Mouse (Mus musculus) midbrain, embryonic 11.5 days (tissue): ENCODE results near the gene Tmem104. TPM values are rescaled to one million over a fixed set of nuclear protein-coding genes. Genes with fewer than 3 reads are reported as not detected.

Experiments
- ATAC-seq: fragments of 200-750 bp; cut with Nextera tagmentation; 2 replicates; pipeline ENCODE4 v1.8.0; 2017; ENCODE audit warnings: moderate TSS enrichment, moderate library complexity; ENCODE audit not compliant: low FRiP score
- DNase-seq: peaks from one replicate; pipeline ENCODE4 v3.0.0; 2015; ENCODE audit warnings: low spot score; ENCODE audit errors: missing footprints
- H3K27ac ChIP-seq: fragments of 300-500 bp; sonication (generic); 2 replicates; pipeline ENCODE4 v1.5.1; 2014; ENCODE audit warnings: low read depth, low read length
- H3K27me3 ChIP-seq: fragments of 300-500 bp; sonication (generic); 2 replicates; pipeline ENCODE4 v1.6.1; 2014; ENCODE audit warnings: mild to moderate bottlenecking, low read length, moderate library complexity, mixed read lengths; ENCODE audit not compliant: control insufficient read depth, insufficient read depth
- H3K36me3 ChIP-seq: fragments of 300-500 bp; sonication (generic); 2 replicates; pipeline ENCODE4 v1.6.1; 2014; ENCODE audit warnings: mild to moderate bottlenecking, low read length, moderate library complexity, mixed read lengths; ENCODE audit not compliant: control insufficient read depth, insufficient read depth
- H3K4me1 ChIP-seq: fragments of 300-500 bp; sonication (generic); 2 replicates; pipeline ENCODE4 v1.6.1; 2014; ENCODE audit warnings: low read length; ENCODE audit not compliant: control insufficient read depth, insufficient read depth
- H3K4me2 ChIP-seq: fragments of 300-500 bp; sonication (generic); 2 replicates; pipeline ENCODE4 v1.6.1; 2014; ENCODE audit warnings: mild to moderate bottlenecking, moderate library complexity
- H3K4me3 ChIP-seq: fragments of 300-500 bp; sonication (generic); 2 replicates; pipeline ENCODE4 v1.5.1; 2014; ENCODE audit warnings: low read depth, low read length
- H3K9ac ChIP-seq: fragments of 300-500 bp; sonication (generic); 2 replicates; pipeline ENCODE4 v1.6.1; 2014; ENCODE audit warnings: low read length
- H3K9me3 ChIP-seq: fragments of 300-500 bp; sonication (generic); 2 replicates; pipeline ENCODE4 v1.6.1; 2016; ENCODE audit warnings: low read length; ENCODE audit not compliant: control insufficient read depth
- WGBS: fragments of 180-500 bp; shearing (Covaris S2); extraction: QIAGEN DNeasy Blood & Tissue Kit; methylation state at CpG from one replicate; pipeline ENCODE4 v1.1.7; 2014; 5-methylcytosine and 5-hydroxymethylcytosine counted together
- polyA plus RNA-seq: library from polyadenylated mRNA; unstranded; fragments of >200 nt; fragmentation: Nextera tagmentation; extraction: Ambion mirVana; gene quantifications from 2 replicates; pipeline ENCODE4 v1.2.1, GENCODE M21; 2014

The Tmem104 gene
- polyA plus RNA-seq, 1 experiment from 2014 or later = 9.2 TPM

- H3K4me3 ChIP-seq = no peak overlapping the region
- no peak overlapping the region for H3K9ac ChIP-seq
- no peak for DNase-seq
- H3K4me2 ChIP-seq = no peak overlapping the region
- H3K4me1 ChIP-seq = peaks cover 16% of the 10 kb centered on the region
- H3K27me3 ChIP-seq = peaks cover 37% of the 10 kb centered on the region
- no peaks in the 10 kb centered on the region for H3K9me3 ChIP-seq
- 44% methylated on average over 3 of the region's 3 CpGs for WGBS
- no peak for ATAC-seq
- H3K36me3 ChIP-seq = no peaks in the 10 kb centered on the region
- no peak overlapping the region for H3K27ac ChIP-seq
Measured at GRCm38 (mm10) chr11:115251258-115251657, 64.0 kb downstream of the Tmem104 start.

GRCm38 (mm10) chr11:115257775-115258510, 70.7 kb downstream of the Tmem104 start:
- no peak for ATAC-seq
- Histone ChIP-seq H3K9me3 (no peaks in the 10 kb centered on the region), H3K9ac (no peak overlapping the region), H3K36me3 (no peaks in the 10 kb centered on the region), H3K4me2 (peak overlapping the region; percentile 25), H3K4me1 (peaks cover 6% of the 10 kb centered on the region), H3K4me3 (no peak overlapping the region), H3K27ac (no peak overlapping the region), H3K27me3 (peaks cover 45% of the 10 kb centered on the region)
- 17% methylated on average over 59 of the region's 59 CpGs for WGBS
- DNase-seq = no peak

- Histone ChIP-seq H3K9ac (no peak overlapping the region), H3K36me3 (no peaks in the 10 kb centered on the region), H3K4me1 (peaks cover 6% of the 10 kb centered on the region), H3K9me3 (no peaks in the 10 kb centered on the region), H3K27ac (no peak overlapping the region), H3K4me2 (no peak overlapping the region), H3K4me3 (no peak overlapping the region), H3K27me3 (peaks cover 52% of the 10 kb centered on the region)
- WGBS = 82% methylated on average over 4 of the region's 4 CpGs
- ATAC-seq = no peak
- DNase-seq = no peak
Measured at GRCm38 (mm10) chr11:115259134-115259533, 71.8 kb downstream of the Tmem104 start.

GRCm38 (mm10) chr11:115262954-115263353, 75.7 kb downstream of the Tmem104 start:
- no peak overlapping the region for H3K4me2 ChIP-seq
- WGBS = 84% methylated on average over 11 of the region's 11 CpGs
- no peaks in the 10 kb centered on the region for H3K36me3 ChIP-seq
- no peaks in the 10 kb centered on the region for H3K9me3 ChIP-seq
- peaks cover 78% of the 10 kb centered on the region for H3K27me3 ChIP-seq
- ATAC-seq (no peak), DNase-seq (no peak)
- no peak overlapping the region for H3K9ac ChIP-seq
- no peak overlapping the region for H3K4me3 ChIP-seq
- H3K27ac ChIP-seq = no peak overlapping the region
- peaks cover 12% of the 10 kb centered on the region for H3K4me1 ChIP-seq

- DNase-seq (no peak), ATAC-seq (no peak)
- Histone ChIP-seq H3K27ac (no peak overlapping the region), H3K9ac (no peak overlapping the region), H3K4me1 (peaks cover 9% of the 10 kb centered on the region), H3K4me2 (no peak overlapping the region), H3K4me3 (no peak overlapping the region), H3K9me3 (no peaks in the 10 kb centered on the region), H3K36me3 (no peaks in the 10 kb centered on the region), H3K27me3 (peaks cover 72% of the 10 kb centered on the region)
- 63% methylated on average over 7 of the region's 7 CpGs for WGBS
Measured at GRCm38 (mm10) chr11:115264136-115264861, 77.0 kb downstream of the Tmem104 start.

- peak; percentile 96 for DNase-seq
- peak; percentile 57; the same call in 1 of the 2 replicates for ATAC-seq
- Histone ChIP-seq H3K4me2 (peak overlapping the region; percentile 44), H3K9me3 (no peaks in the 10 kb centered on the region), H3K27ac (no peak overlapping the region), H3K4me1 (peaks cover 9% of the 10 kb centered on the region), H3K9ac (peak overlapping the region; percentile 7; the same call in 1 of the 2 replicates), H3K27me3 (peaks cover 65% of the 10 kb centered on the region), H3K36me3 (no peaks in the 10 kb centered on the region), H3K4me3 (peak overlapping the region; percentile 5; the same call in 1 of the 2 replicates)
- 6% methylated on average over 39 of the region's 39 CpGs for WGBS
Measured at GRCm38 (mm10) chr11:115264862-115265668, 77.8 kb downstream of the Tmem104 start.

- Histone ChIP-seq H3K9ac (no peak overlapping the region), H3K4me1 (peaks cover 11% of the 10 kb centered on the region), H3K27me3 (peaks cover 59% of the 10 kb centered on the region), H3K36me3 (no peaks in the 10 kb centered on the region), H3K27ac (no peak overlapping the region), H3K4me2 (no peak overlapping the region), H3K9me3 (no peaks in the 10 kb centered on the region), H3K4me3 (no peak overlapping the region)
- no peak for ATAC-seq
- peak; percentile 90 for DNase-seq
- WGBS = 4% methylated on average over 20 of the region's 20 CpGs
Measured at GRCm38 (mm10) chr11:115265771-115266399, 78.6 kb downstream of the Tmem104 start.

GRCm38 (mm10) chr11:115266400-115266778, 79.1 kb downstream of the Tmem104 start:
- peaks cover 58% of the 10 kb centered on the region for H3K27me3 ChIP-seq
- H3K4me1 ChIP-seq = peaks cover 11% of the 10 kb centered on the region
- 4% methylated on average over 21 of the region's 22 CpGs for WGBS
- H3K36me3 ChIP-seq = no peaks in the 10 kb centered on the region
- no peaks in the 10 kb centered on the region for H3K9me3 ChIP-seq
- no peak overlapping the region for H3K27ac ChIP-seq
- H3K4me2 ChIP-seq = peak overlapping the region; percentile 46
- no peak overlapping the region for H3K9ac ChIP-seq
- peak overlapping the region; percentile 24 for H3K4me3 ChIP-seq
- ATAC-seq = no peak
- peak; percentile 89 for DNase-seq
